Mouse (Mus musculus): Measurements from ENCODE around the gene Ntf5. TPM values are rescaled to one million over a fixed set of nuclear protein-coding genes. Genes with fewer than 3 reads are reported as not detected.

The Ntf5 gene
- polyA plus RNA-seq, 1 experiment from 2014 or later: 2.1 TPM

DNA sequence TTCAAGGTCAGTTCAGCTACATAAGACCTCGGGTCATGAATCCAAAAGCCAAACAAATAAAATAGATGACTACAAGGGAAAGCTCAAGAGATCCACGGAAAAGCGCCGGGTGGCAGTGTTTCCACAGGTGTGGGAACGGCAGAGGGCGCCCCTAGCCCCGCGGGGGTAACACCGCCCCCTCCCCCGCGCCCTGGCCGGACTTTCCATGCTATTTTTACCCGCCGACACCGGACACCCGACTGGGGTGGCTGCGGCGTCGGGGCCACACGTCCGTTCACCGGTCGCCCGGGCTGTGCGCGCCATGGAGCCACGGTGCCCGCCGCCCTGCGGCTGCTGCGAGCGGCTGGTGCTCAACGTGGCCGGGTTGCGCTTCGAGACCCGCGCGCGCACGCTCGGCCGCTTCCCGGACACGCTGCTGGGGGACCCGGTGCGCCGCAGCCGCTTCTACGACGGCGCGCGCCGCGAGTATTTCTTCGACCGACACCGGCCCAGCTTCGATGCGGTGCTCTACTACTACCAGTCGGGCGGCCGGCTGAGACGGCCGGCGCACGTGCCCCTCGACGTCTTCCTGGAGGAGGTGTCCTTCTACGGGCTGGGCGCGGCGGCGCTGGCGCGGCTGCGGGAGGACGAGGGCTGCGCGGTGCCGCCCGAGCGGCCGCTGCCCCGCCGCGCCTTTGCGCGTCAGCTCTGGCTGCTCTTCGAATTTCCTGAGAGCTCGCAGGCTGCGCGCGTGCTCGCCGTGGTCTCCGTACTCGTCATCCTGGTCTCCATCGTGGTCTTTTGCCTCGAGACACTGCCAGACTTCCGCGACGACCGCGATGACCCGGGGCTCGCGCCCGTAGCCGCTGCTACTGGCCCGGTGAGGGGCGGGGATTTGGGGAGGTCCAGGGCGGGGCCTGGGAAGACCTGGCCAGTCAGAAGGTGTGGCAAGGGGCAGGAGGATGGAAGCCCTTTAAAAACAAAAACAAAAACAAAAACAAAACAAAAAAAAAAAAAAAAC is 7.0 kb upstream of the Ntf5 start:
- Histone ChIP-seq H3K36me3 (no peaks in the 10 kb centered on the region), H3K9me3 (no peaks in the 10 kb centered on the region), H3K4me2 (replicated peaks) (peak overlapping the region; percentile 85), H3K4me3 (replicated peaks) (peak overlapping the region; percentile 42), H3K9ac (peak overlapping the region; percentile 24), H3K27ac (no peak overlapping the region), H3K4me1 (replicated peaks) (peaks cover 8% of the 10 kb centered on the region), H3K27me3 (replicated peaks) (peaks cover 61% of the 10 kb centered on the region)
- WGBS: 1% methylated on average over 114 of the region's 114 CpGs
- 0 out of 2 replicates have a peak, but pooled peaks have one; percentile 21 for ATAC-seq

DNA sequence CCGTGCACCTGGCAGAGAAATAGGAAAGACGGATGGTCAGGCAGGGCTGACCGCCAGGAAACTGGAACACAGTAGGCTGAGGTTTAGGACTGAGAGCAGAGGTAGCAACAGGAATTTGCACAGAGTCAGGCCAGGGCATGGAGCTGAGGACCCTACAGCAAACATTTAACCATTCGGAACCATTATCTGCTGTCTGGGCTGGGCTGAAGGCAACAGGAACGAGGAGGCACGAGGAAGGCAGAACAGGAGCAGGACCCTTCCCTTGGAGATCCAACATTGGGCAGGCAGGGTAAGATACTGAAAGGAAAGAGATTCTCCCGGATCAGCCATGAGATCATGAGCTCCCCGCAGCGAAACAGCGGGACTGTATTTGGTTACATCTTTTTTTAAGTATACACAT is 5.7 kb upstream of the Ntf5 start:
- no peak overlapping the region for H3K9ac ChIP-seq
- H3K9me3 ChIP-seq: no peaks in the 10 kb centered on the region
- WGBS: 75% methylated on average over 10 of the region's 10 CpGs
- H3K36me3 ChIP-seq: no peaks in the 10 kb centered on the region
- peaks cover 71% of the 10 kb centered on the region for H3K27me3 ChIP-seq (replicated peaks)
- H3K27ac ChIP-seq: no peak overlapping the region
- H3K4me3 ChIP-seq (replicated peaks): no peak overlapping the region
- ATAC-seq: no peak
- no peak overlapping the region for H3K4me2 ChIP-seq (replicated peaks)
- H3K4me1 ChIP-seq (replicated peaks): peaks cover 8% of the 10 kb centered on the region

- Histone ChIP-seq H3K4me3 (replicated peaks) (no peak overlapping the region), H3K9ac (no peak overlapping the region), H3K36me3 (no peaks in the 10 kb centered on the region), H3K27me3 (replicated peaks) (peaks cover 73% of the 10 kb centered on the region), H3K9me3 (no peaks in the 10 kb centered on the region), H3K27ac (no peak overlapping the region), H3K4me2 (replicated peaks) (no peak overlapping the region), H3K4me1 (replicated peaks) (peaks cover 9% of the 10 kb centered on the region)
- 69% methylated on average over 7 of the region's 7 CpGs for WGBS
- no peak for ATAC-seq
Measured at GRCm38 (mm10) chr7:45408351-45408750, 5.1 kb upstream of the Ntf5 start.

GRCm38 (mm10) chr7:45408949-45409348 is 4.5 kb upstream of the Ntf5 start:
- peaks cover 79% of the 10 kb centered on the region for H3K27me3 ChIP-seq (replicated peaks)
- peaks cover 15% of the 10 kb centered on the region for H3K4me1 ChIP-seq (replicated peaks)
- no peak overlapping the region for H3K4me2 ChIP-seq (replicated peaks)
- no peak for ATAC-seq
- no peaks in the 10 kb centered on the region for H3K36me3 ChIP-seq
- WGBS: 84% methylated on average over 17 of the region's 17 CpGs
- H3K27ac ChIP-seq: no peak overlapping the region
- H3K9me3 ChIP-seq: no peaks in the 10 kb centered on the region
- no peak overlapping the region for H3K9ac ChIP-seq
- no peak overlapping the region for H3K4me3 ChIP-seq (replicated peaks)

DNA sequence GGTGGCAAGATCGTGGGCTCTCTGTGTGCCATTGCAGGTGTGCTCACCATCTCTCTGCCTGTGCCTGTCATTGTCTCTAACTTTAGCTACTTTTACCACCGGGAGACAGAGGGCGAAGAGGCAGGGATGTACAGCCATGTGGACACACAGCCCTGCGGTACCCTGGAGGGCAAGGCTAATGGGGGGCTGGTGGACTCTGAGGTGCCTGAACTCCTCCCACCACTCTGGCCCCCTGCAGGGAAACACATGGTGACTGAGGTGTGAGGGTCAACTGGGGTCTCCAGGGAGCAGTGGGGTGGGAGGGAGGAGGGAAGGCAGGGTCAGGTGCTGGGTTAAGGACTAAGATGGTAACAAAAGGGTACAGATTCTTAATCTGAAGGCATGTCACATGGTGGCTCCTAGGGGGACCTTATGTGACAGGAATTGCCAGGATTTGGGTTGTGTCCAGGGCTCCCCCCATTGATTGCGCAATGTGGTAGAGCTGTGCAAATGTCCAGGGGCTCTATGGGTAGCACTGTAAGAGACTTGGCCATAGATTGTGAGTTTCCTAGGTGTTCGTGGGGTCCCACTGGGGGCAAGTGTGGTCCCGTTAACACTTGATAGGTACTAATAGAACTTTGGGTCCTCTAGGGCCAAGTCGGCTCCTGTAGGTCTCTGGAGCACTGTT is 3.9 kb upstream of the Ntf5 start:
- Histone ChIP-seq H3K9me3 (no peaks in the 10 kb centered on the region), H3K9ac (no peak overlapping the region), H3K36me3 (no peaks in the 10 kb centered on the region), H3K4me2 (replicated peaks) (no peak overlapping the region), H3K4me1 (replicated peaks) (peaks cover 21% of the 10 kb centered on the region), H3K27ac (no peak overlapping the region), H3K27me3 (replicated peaks) (peaks cover 85% of the 10 kb centered on the region), H3K4me3 (replicated peaks) (no peak overlapping the region)
- ATAC-seq: no peak
- 84% methylated on average over 8 of the region's 8 CpGs for WGBS

GRCm38 (mm10) chr7:45412421-45412820 is 1.1 kb upstream of the Ntf5 start:
- H3K4me1 ChIP-seq (replicated peaks): peaks cover 25% of the 10 kb centered on the region

GRCm38 (mm10) chr7:45413864-45414739 is 607 bp downstream of the Ntf5 start:
- no peaks in the 10 kb centered on the region for H3K9me3 ChIP-seq
- H3K4me3 ChIP-seq (replicated peaks): peak overlapping the region; percentile 56
- H3K36me3 ChIP-seq: no peaks in the 10 kb centered on the region
- peak overlapping the region; percentile 60 for H3K9ac ChIP-seq
- H3K4me2 ChIP-seq (replicated peaks): peak overlapping the region; percentile 97
- H3K4me1 ChIP-seq (replicated peaks): peaks cover 27% of the 10 kb centered on the region
- H3K27ac ChIP-seq: no peak overlapping the region
- H3K27me3 ChIP-seq (replicated peaks): peaks cover 68% of the 10 kb centered on the region
- WGBS: 2% methylated on average over 26 of the region's 27 CpGs
- ATAC-seq: peak; percentile 40

More at GRCm38 (mm10) chr7:45412421-45412820, 1.1 kb upstream of the Ntf5 start:
- no peak for ATAC-seq
- Histone ChIP-seq H3K36me3 (no peaks in the 10 kb centered on the region), H3K4me2 (replicated peaks) (no peak overlapping the region), H3K4me3 (replicated peaks) (no peak overlapping the region), H3K9me3 (no peaks in the 10 kb centered on the region), H3K27ac (no peak overlapping the region), H3K9ac (no peak overlapping the region), H3K27me3 (replicated peaks) (peaks cover 82% of the 10 kb centered on the region)
- 76% methylated on average over 2 of the region's 2 CpGs for WGBS

GRCm38 (mm10) chr7:45414740-45415224 is 1.3 kb downstream of the Ntf5 start:
- ATAC-seq: no peak; the same call in 1 of the 2 replicates
- peaks cover 62% of the 10 kb centered on the region for H3K27me3 ChIP-seq (replicated peaks)

DNA sequence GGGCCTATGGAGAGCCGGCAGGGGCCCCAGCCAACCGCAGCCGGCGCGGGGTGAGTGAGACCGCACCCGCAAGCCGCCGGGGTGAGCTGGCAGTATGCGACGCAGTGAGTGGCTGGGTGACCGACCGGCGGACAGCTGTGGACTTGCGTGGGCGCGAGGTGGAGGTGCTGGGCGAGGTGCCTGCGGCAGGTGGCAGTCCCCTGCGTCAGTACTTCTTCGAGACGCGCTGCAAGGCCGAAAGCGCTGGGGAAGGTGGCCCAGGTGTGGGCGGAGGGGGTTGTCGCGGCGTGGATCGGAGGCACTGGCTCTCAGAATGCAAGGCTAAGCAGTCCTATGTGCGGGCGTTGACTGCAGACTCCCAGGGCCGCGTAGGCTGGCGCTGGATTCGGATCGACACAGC is 2.1 kb downstream of the Ntf5 start:
- whole genome bisulfite sequencing: 23% methylated on average over 37 of the region's 37 CpGs
- Histone ChIP-seq H3K27ac (no peak overlapping the region), H3K36me3 (no peaks in the 10 kb centered on the region), H3K9me3 (no peaks in the 10 kb centered on the region), H3K9ac (no peak overlapping the region), H3K27me3 (replicated peaks) (peaks cover 54% of the 10 kb centered on the region), H3K4me2 (replicated peaks) (peak overlapping the region; percentile 49), H3K4me3 (replicated peaks) (peak overlapping the region; percentile 22), H3K4me1 (replicated peaks) (peaks cover 35% of the 10 kb centered on the region)
- no peak for ATAC-seq

More at GRCm38 (mm10) chr7:45414740-45415224, 1.3 kb downstream of the Ntf5 start:
- Histone ChIP-seq H3K9me3 (no peaks in the 10 kb centered on the region), H3K4me2 (replicated peaks) (peak overlapping the region; percentile 97; the same call in 1 of the 2 replicates), H3K9ac (no peak overlapping the region), H3K27ac (no peak overlapping the region), H3K4me3 (replicated peaks) (no peak overlapping the region), H3K4me1 (replicated peaks) (peaks cover 30% of the 10 kb centered on the region), H3K36me3 (no peaks in the 10 kb centered on the region)
- 46% methylated on average over 12 of the region's 12 CpGs for WGBS

DNA sequence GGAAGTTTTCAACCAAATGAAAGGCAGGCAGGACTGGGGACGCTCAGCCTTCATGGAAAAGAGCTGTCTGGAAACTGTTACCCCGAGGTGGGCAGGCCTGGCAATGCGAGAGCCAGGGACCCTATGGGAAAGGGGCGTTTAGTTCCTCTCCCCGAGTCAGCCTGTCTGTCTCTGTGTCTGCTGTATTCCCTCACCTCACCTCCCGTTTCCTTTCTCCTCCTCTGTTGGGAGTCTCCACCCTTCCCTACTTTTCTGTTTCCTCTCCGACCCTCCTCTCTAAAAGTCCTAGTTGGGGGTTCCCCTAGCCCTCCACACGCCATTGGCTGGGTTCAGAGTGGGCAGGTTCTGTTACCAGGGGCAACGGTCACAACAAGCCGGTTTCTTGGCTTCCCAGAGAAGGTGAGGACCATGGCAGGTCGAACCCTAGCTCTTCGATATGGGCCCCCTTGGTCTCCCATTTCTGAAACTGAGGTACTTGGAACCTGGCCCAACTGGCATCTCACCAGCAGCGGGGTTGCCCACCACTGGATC is 4.5 kb downstream of the Ntf5 start:
- ATAC-seq: no peak
- H3K27me3 ChIP-seq (replicated peaks): peaks cover 38% of the 10 kb centered on the region
- H3K4me2 ChIP-seq (replicated peaks): 0 out of 2 replicates have a peak overlapping the region, but pooled peaks have one; percentile 24
- no peaks in the 10 kb centered on the region for H3K9me3 ChIP-seq
- peaks cover 15% of the 10 kb centered on the region for H3K36me3 ChIP-seq
- H3K9ac ChIP-seq: no peak overlapping the region
- no peak overlapping the region for H3K27ac ChIP-seq
- no peak overlapping the region for H3K4me3 ChIP-seq (replicated peaks)
- WGBS: 8% methylated on average over 13 of the region's 13 CpGs
- H3K4me1 ChIP-seq (replicated peaks): peaks cover 35% of the 10 kb centered on the region

DNA sequence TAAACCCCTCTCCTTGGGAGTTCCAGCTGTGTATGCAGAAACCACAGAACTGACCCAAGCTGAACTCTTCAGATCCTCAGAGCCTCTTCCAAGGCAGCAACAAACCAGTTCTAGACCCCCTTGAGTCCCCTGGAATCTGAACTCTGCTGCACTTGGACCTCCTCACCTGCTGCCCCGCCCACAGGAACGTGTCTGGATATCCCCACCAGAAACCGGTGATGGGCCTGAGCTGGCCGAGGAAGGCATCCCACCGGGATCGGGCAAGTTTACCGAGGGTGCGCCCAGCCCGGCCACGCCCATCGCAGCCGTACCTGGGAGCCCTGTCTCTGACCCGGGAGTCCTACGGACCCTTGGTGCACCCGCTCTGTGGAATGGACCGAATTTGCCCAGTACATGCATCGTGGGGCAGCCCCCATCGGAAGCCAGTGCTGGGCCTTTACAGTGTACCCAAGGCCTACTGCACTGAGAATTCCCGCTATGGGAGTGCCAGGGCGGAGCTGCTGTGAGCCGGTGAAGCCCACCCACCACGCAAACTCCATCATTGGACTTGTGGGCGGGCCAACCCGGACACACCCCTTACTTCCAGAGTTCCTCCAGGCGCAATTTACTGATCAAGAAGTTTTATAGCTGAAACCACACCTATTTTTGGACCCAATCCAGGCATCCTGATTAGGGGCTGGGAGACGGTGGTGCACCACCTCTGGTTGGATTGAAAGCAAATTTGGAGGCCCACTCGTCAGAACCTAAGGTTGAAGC is 6.5 kb downstream of the Ntf5 start:
- Histone ChIP-seq H3K27ac (no peak overlapping the region), H3K4me1 (replicated peaks) (peaks cover 18% of the 10 kb centered on the region), H3K4me3 (replicated peaks) (no peak overlapping the region), H3K9ac (0 out of 2 replicates have a peak overlapping the region, but pooled peaks have one; percentile 13), H3K9me3 (no peaks in the 10 kb centered on the region), H3K36me3 (peaks cover 33% of the 10 kb centered on the region), H3K4me2 (replicated peaks) (peak overlapping the region; percentile 31; the same call in 1 of the 2 replicates), H3K27me3 (replicated peaks) (peaks cover 21% of the 10 kb centered on the region)
- ATAC-seq: peak; percentile 31; the same call in 1 of the 2 replicates
- WGBS: 11% methylated on average over 27 of the region's 27 CpGs

Measured in intestine, embryonic 15.5 days (tissue).